Mouse (Mus musculus) left cerebral cortex, adult 8-10 months (tissue): Measurements from ENCODE around the gene Galnt4. TPM values are rescaled to one million over a fixed set of nuclear protein-coding genes. Genes with fewer than 3 reads are reported as not detected.
"Not testable (repeated sequence)": the region's sequence is repeated elsewhere in the genome, so short reads cannot be mapped to it uniquely, and the experiment has no call there.

Experiments
- DNase-seq, 2 experiments: peaks; one replicate each; pipeline ENCODE4 v3.0.0; 2022; ENCODE audit warnings: low spot score in 2 of 2
- total RNA-seq, 4 experiments: library from RNA; stranded (reverse); gene quantifications; 2 replicates each; pipeline ENCODE4 v1.2.4; 2022

Galnt4 gene
- total RNA-seq, 4 experiments from 2014 or later, result 2.7 to 3.3 (median 2.9) TPM

DNA sequence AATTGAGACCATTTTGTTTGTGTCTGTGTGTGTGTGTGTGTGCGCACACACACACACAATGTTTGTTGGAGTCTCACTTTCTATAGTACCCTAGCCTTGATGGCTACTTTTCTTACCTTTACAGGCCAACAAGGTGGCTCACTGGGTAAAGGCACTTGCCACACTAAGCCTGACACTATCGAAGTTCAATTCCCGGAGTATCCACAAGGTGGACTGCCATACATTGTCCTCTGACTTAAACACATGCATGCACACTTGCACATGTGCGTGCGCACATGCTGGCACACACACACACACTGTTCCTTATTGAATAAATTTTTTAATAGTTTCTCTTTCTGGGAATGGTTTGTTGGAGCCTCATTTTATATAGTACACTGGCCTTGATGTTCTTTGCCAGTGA lies 48.8 kb downstream of the Galnt4 start:
- DNase-seq, result no peak

DNA sequence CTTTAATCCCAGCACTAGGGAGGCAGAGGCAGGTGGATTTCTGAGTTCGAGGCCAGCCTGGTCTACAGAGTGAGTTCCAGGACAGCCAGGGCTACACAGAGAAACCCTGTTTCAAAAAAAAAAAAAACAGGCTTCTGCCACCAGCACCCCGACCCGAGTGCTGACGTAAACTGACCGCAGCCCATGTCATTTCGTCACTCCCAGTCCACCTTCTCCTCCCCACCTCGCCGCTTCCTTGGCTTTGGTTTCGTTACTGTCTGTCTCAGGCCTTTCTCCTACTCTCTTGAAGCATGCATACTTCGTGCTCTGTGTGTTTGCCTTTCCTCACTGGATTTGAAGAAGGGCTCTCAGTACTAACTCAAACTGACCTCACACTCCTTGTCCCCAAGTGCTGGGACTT lies 49.7 kb downstream of the Galnt4 start:
- DNase-seq, result not testable (repeated sequence)

GRCm38 (mm10) chr10:99161987-99162582 lies 54.1 kb downstream of the Galnt4 start:
- DNase-seq, result no peak

Other genes starting within 250 kb of the Galnt4 start
- 100 to 1,000 TPM; 728 to 813 (median 766) TPM for gene Atp2b1, start 193.8 kb upstream of the Galnt4 start, total RNA-seq
- gene Poc1b, start 1.1 kb upstream of the Galnt4 start, total RNA-seq, result 10 to 100 TPM in 1 of 4 experiments, 1 to 10 TPM in 3; 7.6 to 13.4 (median 8.1) TPM
- gene Phxr2, start 18.2 kb downstream of the Galnt4 start, total RNA-seq, result not detected
- 10 to 100 TPM; 46.0 to 76.2 (median 60.7) TPM for gene Dusp6, start 155.1 kb downstream of the Galnt4 start, total RNA-seq